Mouse (Mus musculus) layer of hippocampus, adult 2 months (tissue): ENCODE results near the gene Ndufa7. TPM values are rescaled to one million over a fixed set of nuclear protein-coding genes. Genes with fewer than 3 reads are reported as not detected.
"Not testable (repeated sequence)": the region's sequence is repeated elsewhere in the genome, so short reads cannot be mapped to it uniquely, and the experiment has no call there.

Experiments
- DNase-seq, 2 experiments: peaks; one replicate each; pipeline ENCODE4 v3.0.0; 2022; ENCODE audit warnings: low spot score in 2 of 2
- H3K27ac ChIP-seq: fragments of 200-600 bp; 2 replicates; pipeline ENCODE4 v1.8.1; 2022
- H3K4me3 ChIP-seq: fragments of 200-600 bp; 2 replicates; pipeline ENCODE4 v1.8.1; 2022; ENCODE audit warnings: mild to moderate bottlenecking
- CTCF ChIP-seq: fragments of 200-600 bp; conservative IDR thresholded peaks from 2 replicates; pipeline ENCODE4 v1.8.1; 2022; ENCODE audit warnings: antibody characterized with exemption, mild to moderate bottlenecking, moderate library complexity
- microRNA-seq, 2 experiments: library from miRNA; unstranded; fragments of <30 nt; microRNA quantifications; one replicate each; pipeline ENCODE4 v1.2.0; 2021
- total RNA-seq, 2 experiments: library from RNA; stranded (reverse); gene quantifications; 2 replicates each; pipeline ENCODE4 v1.2.3; 2021

Gene Ndufa7
- total RNA-seq, 2 experiments from 2014 or later = 207 to 208 TPM

GRCm38 (mm10) chr17:33848139-33848538 lies 23.8 kb downstream of the Ndufa7 start:
- no peak for DNase-seq
- H3K27ac ChIP-seq = no peak overlapping the region
- H3K4me3 ChIP-seq = no peak overlapping the region
- TF ChIP-seq CTCF = no peak

DNA sequence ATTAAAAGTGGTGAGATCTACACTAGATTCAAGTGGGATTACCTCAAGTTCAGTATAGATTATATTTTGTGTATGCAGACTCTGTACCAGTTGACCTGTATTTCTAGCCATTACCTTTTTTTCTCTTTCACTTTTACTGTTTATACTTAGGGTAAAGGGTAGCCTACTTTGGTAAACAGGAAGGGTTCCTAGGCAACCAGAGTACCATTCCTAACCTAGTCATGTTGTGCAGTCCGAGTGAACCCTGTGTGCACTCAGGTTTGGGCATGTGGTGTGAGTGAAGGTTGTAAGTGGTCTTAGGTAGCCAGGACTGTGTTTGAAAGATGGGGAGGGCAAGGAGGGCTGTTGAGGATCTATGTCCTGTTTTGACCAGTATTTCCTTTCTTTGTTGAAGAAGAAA lies 27.0 kb downstream of the Ndufa7 start:
- H3K4me3 ChIP-seq = no peak overlapping the region
- no peak for DNase-seq
- TF ChIP-seq CTCF = no peak
- no peak overlapping the region for H3K27ac ChIP-seq

GRCm38 (mm10) chr17:33857816-33858215 lies 33.4 kb downstream of the Ndufa7 start:
- Histone ChIP-seq H3K4me3 (no peak overlapping the region), H3K27ac (no peak overlapping the region)
- DNase-seq = no peak
- no peak for TF ChIP-seq CTCF

GRCm38 (mm10) chr17:33865330-33866030 lies 41.1 kb downstream of the Ndufa7 start:
- DNase-seq = peak; percentile 69 to 85
- no peak overlapping the region for H3K27ac ChIP-seq
- peak; percentile 83 for TF ChIP-seq CTCF
- no peak overlapping the region for H3K4me3 ChIP-seq

DNA sequence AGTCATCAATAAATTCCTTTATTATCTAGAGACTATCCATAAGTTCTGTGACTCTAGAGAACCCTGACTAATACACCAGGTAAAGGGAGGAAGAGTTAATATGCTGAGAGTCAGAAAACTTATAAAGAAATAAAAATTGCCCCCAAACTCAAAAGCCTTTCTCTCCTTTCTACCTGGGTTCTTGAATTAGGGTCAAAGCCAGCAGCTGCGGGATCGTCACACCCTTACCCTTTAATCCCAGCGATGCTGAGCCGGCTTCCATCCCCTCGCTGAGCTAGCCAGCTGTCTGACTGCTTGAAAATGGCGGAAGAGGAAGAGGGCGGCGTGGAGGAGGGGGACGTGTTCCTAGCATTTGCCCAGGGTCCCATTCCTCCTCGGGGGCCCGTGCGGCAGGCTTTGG lies 49.2 kb downstream of the Ndufa7 start, which contains the start of gene Gm7029:
Gm7029 (plus strand) TSS at position 301 of the 400 bp plus-strand sequence.
- not testable (repeated sequence) for H3K27ac ChIP-seq, H3K4me3 ChIP-seq, DNase-seq

DNA sequence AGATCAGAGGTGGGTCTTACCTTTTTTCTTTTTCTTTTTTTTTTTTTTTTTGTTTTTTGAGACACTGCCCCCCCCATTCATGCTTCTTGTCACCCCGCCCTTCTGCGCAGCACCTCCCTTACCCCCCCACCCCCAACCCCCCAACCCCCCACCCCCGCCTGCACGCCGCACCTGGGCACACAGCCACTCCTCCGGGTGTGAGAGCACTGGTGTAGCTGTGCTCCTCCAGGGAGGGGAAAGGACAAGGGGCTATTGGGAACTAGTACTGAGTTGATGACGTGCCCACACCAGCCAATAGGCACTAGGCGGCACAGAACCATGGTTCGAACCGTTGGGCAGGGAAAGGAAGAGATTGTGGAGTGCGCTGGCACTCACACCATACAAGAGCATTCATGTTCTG lies 50.0 kb downstream of the Ndufa7 start:
- Histone ChIP-seq H3K27ac (no peak overlapping the region), H3K4me3 (no peak overlapping the region)
- no peak for DNase-seq
- TF ChIP-seq CTCF = no peak

DNA sequence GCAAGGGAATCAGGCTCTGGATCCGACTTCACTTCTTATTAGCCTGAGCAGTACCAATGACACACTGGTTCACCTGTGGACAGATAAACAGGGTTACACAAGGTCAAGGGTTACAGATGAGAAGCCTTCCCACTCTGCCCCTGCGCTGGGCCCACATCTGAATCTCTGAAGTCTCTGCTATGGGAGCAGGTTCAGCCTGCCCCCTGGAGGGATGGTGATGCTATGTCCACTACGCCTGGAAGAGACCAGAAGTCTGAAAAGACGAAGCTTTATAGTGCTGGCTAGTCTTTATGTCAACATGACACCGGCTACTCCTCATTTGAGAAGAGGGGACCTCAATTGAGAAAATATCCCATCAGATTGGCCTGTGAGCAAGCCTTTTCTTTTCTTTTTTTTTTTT lies 51.4 kb downstream of the Ndufa7 start:
- not testable (repeated sequence) for DNase-seq, H3K4me3 ChIP-seq, H3K27ac ChIP-seq
- peak; percentile 55 for TF ChIP-seq CTCF

- not testable (repeated sequence) for H3K4me3 ChIP-seq, H3K27ac ChIP-seq, DNase-seq
These were observed 59.9 kb downstream of the Ndufa7 start for GRCm38 (mm10) chr17:33884320-33884719.

DNA sequence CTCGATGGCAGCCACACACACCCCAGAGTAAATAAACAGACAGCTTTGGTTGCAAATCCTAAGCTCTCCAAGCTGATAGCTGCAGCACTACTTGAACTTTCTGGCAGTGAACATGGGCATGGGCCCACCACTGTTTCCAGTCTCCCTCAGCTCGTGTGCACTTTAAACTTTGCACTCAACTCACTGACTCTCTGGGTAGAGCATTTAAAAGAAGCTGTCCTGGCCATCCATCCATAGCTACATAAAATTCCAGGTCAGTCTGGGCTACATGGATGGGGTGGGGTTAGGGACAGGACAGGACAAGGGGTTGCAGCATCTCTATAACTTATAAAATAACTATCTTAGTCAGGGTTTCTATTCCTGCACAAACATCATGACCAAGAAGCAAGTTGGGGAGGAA lies 63.4 kb downstream of the Ndufa7 start:
- H3K27ac ChIP-seq, H3K4me3 ChIP-seq, DNase-seq: not testable (repeated sequence)

Small RNA genes within 50 kb of the gene (microRNA-seq; reads per million reads assigned to microRNA genes)
- gene Gm27740 = 0 reads per million in 2 experiments

Other genes starting within 250 kb of the Ndufa7 start
- 10 to 100 TPM; 50.1 to 51.3 TPM for gene Zfp414, start 195.5 kb upstream of the Ndufa7 start, total RNA-seq
- under 1 TPM; 0.51 to 0.59 TPM for gene Pram1, start 186.5 kb upstream of the Ndufa7 start, total RNA-seq
- 100 to 1,000 TPM; 164 to 178 TPM for gene Hnrnpm, start 137.7 kb upstream of the Ndufa7 start, total RNA-seq
- 10 to 100 TPM; 84.7 to 86.1 TPM for gene March2, start 105.9 kb upstream of the Ndufa7 start, total RNA-seq
- 100 to 1,000 TPM; 306 to 322 TPM for gene Rab11b, start 64.0 kb upstream of the Ndufa7 start, total RNA-seq
- 1 to 10 TPM; 4.1 to 4.2 TPM for gene Angptl4, start 42.7 kb upstream of the Ndufa7 start, total RNA-seq
- gene Kank3, start 14.1 kb upstream of the Ndufa7 start, total RNA-seq = 10 to 100 TPM; 35.2 to 40.6 TPM
- gene Rps28, start within 50 bp of the Ndufa7 start, total RNA-seq = 100 to 1,000 TPM; 723 to 770 TPM
- 10 to 100 TPM; 22.6 to 25.0 TPM for gene Cd320, start 18.5 kb downstream of the Ndufa7 start, total RNA-seq
- gene Gm7029, start 49.3 kb downstream of the Ndufa7 start, total RNA-seq = not detected
- gene Kifc1, start 66.1 kb downstream of the Ndufa7 start, total RNA-seq = 1 to 10 TPM; 1.8 to 3.0 TPM
- under 1 TPM; 0.61 to 0.64 TPM for gene Platr17, start 80.6 kb downstream of the Ndufa7 start, total RNA-seq
- gene Daxx, start 84.8 kb downstream of the Ndufa7 start, total RNA-seq = 10 to 100 TPM; 26.1 to 32.9 TPM
- 10 to 100 TPM; 30.2 to 40.1 TPM for gene Tapbp, start 91.3 kb downstream of the Ndufa7 start, total RNA-seq
- gene Zbtb22, start 91.3 kb downstream of the Ndufa7 start, total RNA-seq = 10 to 100 TPM; 31.4 to 31.8 TPM
- 10 to 100 TPM; 68.9 to 76.4 TPM for gene Rgl2, start 105.0 kb downstream of the Ndufa7 start, total RNA-seq
- gene Pfdn6, start 115.8 kb downstream of the Ndufa7 start, total RNA-seq = 10 to 100 TPM; 86.5 to 97.4 TPM
- 10 to 100 TPM; 14.5 to 18.9 TPM for gene Wdr46, start 116.1 kb downstream of the Ndufa7 start, total RNA-seq
- 1 to 10 TPM; 6.3 TPM for gene B3galt4, start 126.9 kb downstream of the Ndufa7 start, total RNA-seq
- 10 to 100 TPM; 84.3 to 92.5 TPM for gene Vps52, start 131.2 kb downstream of the Ndufa7 start, total RNA-seq
- gene Rps18, start 131.4 kb downstream of the Ndufa7 start, total RNA-seq = 100 to 1,000 TPM; 310 to 336 TPM
- gene H2-K1, start 175.8 kb downstream of the Ndufa7 start, total RNA-seq = 10 to 100 TPM; 20.7 to 22.5 TPM
- 10 to 100 TPM; 39.6 to 45.2 TPM for gene Ring1, start 200.1 kb downstream of the Ndufa7 start, total RNA-seq
- 10 to 100 TPM; 55.6 to 59.5 TPM for gene H2-Ke6, start 203.5 kb downstream of the Ndufa7 start, total RNA-seq
- gene Slc39a7, start 207.1 kb downstream of the Ndufa7 start, total RNA-seq = 10 to 100 TPM; 97.7 to 98.9 TPM
- gene Rxrb, start 207.2 kb downstream of the Ndufa7 start, total RNA-seq = 10 to 100 TPM; 80.6 to 85.5 TPM
- 10 to 100 TPM; 18.9 to 23.1 TPM for gene Col11a2, start 214.9 kb downstream of the Ndufa7 start, total RNA-seq